Mouse (Mus musculus) limb, embryonic 14.5 days (tissue): ENCODE results near the gene Ripk1. TPM values are rescaled to one million over a fixed set of nuclear protein-coding genes. Genes with fewer than 3 reads are reported as not detected.

Experiments used
- ATAC-seq: fragments of 200-750 bp; cut with Nextera tagmentation; 2 replicates; pipeline ENCODE4 v1.8.0; 2017; ENCODE audit warnings: low read depth, moderate number of reproducible peaks, moderate TSS enrichment; ENCODE audit not compliant: low FRiP score
- DNase-seq: peaks from one replicate; pipeline ENCODE4 v3.0.0-alpha.2; 2015; ENCODE audit warnings: low spot score
- H3K27ac ChIP-seq: fragments of 300-500 bp; sonication (generic); replicated peaks from 2 replicates; pipeline ENCODE4 v1.5.1; 2014; ENCODE audit warnings: low read depth, mild to moderate bottlenecking, low read length, moderate library complexity, mixed read lengths
- H3K27me3 ChIP-seq: fragments of 300-500 bp; sonication (generic); 2 replicates; pipeline ENCODE4 v1.6.1; 2014; ENCODE audit warnings: low read length, mixed read lengths; ENCODE audit not compliant: control insufficient read depth, insufficient read depth
- H3K36me3 ChIP-seq: fragments of 300-500 bp; sonication (generic); 2 replicates; pipeline ENCODE4 v1.6.1; 2014; ENCODE audit warnings: mild to moderate bottlenecking, low read length, moderate library complexity, mixed read lengths; ENCODE audit not compliant: control insufficient read depth, insufficient read depth
- H3K4me1 ChIP-seq: fragments of 300-500 bp; sonication (generic); 2 replicates; pipeline ENCODE4 v1.6.1; 2014; ENCODE audit warnings: antibody characterized with exemption, low read length, mixed read lengths; ENCODE audit not compliant: control insufficient read depth, insufficient read depth
- H3K4me2 ChIP-seq: fragments of 300-500 bp; sonication (generic); replicated peaks from 2 replicates; pipeline ENCODE4 v1.6.1; 2014; ENCODE audit warnings: low read depth, mild to moderate bottlenecking, low read length, moderate library complexity; ENCODE audit not compliant: severe bottlenecking
- H3K4me3 ChIP-seq: fragments of 300-500 bp; sonication (generic); replicated peaks from 2 replicates; pipeline ENCODE4 v1.5.1; 2014; ENCODE audit warnings: low read length
- H3K9ac ChIP-seq: fragments of 300-500 bp; sonication (generic); 2 replicates; pipeline ENCODE4 v1.6.1; 2014; ENCODE audit warnings: mild to moderate bottlenecking, low read depth, low read length, moderate library complexity; ENCODE audit not compliant: severe bottlenecking
- H3K9me3 ChIP-seq: fragments of 300-500 bp; sonication (generic); 2 replicates; pipeline ENCODE4 v1.6.1; 2016; ENCODE audit warnings: low read length; ENCODE audit not compliant: control insufficient read depth
- POLR2A ChIP-seq: fragments of 200-500 bp; IDR thresholded peaks from 2 replicates; pipeline ENCODE4 v1.8.0; 2012; ENCODE audit warnings: inconsistent platforms, mild to moderate bottlenecking, moderate library complexity, borderline replicate concordance; ENCODE audit not compliant: insufficient read depth, insufficient read length; ENCODE audit errors: extremely low read depth
- WGBS: fragments of 180-500 bp; shearing (Covaris S2); extraction: QIAGEN DNeasy Blood & Tissue Kit; methylation state at CpG from one replicate; pipeline ENCODE4 v1.1.7; 2014; 5-methylcytosine and 5-hydroxymethylcytosine counted together
- polyA plus RNA-seq, 2 experiments: library from polyadenylated mRNA; depleted of rRNA in 1 of 2; stranded (reverse) in 1 of 2; unstranded in 1 of 2; fragments of >200 nt; fragmentation: Nextera tagmentation in 1 of 2; extraction: Ambion mirVana in 1 of 2; gene quantifications; 2 replicates each; pipeline versions ENCODE4 v1.2.1 to v1.2.3; 2012 to 2014

The Ripk1 gene
- polyA plus RNA-seq, 2 experiments, result 10.7 to 17.1 TPM

DNA sequence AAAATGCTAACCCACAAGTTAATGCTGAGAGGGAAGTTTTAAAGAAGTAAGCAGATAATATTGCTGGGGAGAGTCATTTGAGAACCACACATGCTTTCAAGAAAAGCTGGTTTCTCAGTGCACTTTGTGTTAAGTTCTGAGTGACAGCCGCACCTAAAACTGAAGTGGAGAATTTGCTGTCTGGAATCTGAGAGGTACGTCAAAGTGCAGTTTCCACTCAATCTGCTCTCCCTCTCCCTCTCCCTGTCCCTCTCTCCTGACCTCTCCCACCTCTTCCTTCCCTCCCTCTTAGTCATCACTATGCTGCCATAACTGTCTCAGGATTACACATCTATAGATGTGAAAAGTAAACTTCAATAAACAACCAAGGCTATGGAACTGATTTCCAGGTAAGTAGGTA is 19.8 kb downstream of the Ripk1 start:
- DNase-seq, result no peak
- peaks cover 57% of the 10 kb centered on the region for H3K36me3 ChIP-seq
- H3K27me3 ChIP-seq, result no peaks in the 10 kb centered on the region
- 87% methylated on average over 2 of the region's 2 CpGs for WGBS
- H3K9ac ChIP-seq, result no peak overlapping the region
- no peak overlapping the region for H3K4me3 ChIP-seq
- TF ChIP-seq POLR2A, result no peak
- no peak overlapping the region for H3K27ac ChIP-seq
- no peaks in the 10 kb centered on the region for H3K4me1 ChIP-seq
- H3K4me2 ChIP-seq, result no peak overlapping the region
- no peaks in the 10 kb centered on the region for H3K9me3 ChIP-seq
- ATAC-seq, result no peak

DNA sequence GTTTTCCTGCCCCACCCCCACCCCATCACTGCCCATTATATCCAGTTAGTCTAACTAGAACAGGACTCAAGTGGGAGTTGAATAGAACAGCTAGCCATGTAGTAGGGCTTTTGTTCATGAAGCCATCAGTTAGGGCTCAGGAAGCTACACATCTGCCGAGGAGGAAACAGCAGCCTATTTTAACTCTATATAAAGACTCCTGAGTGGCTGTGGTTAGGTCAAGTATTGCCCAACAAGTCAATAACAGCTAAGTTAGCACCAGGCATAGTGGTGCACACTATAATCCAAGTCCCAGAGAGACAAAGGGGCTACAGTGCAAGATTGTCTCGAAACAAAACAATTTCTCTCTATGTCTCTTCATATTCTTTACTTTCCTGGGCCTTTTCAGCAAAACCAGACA is 29.9 kb downstream of the Ripk1 start:
- no peak for DNase-seq
- Histone ChIP-seq H3K27me3 (no peaks in the 10 kb centered on the region), H3K4me1 (peaks cover under 1% of the 10 kb centered on the region; the same call in 1 of the 2 replicates), H3K9me3 (no peaks in the 10 kb centered on the region), H3K27ac (no peak overlapping the region), H3K9ac (no peak overlapping the region), H3K36me3 (peaks cover 45% of the 10 kb centered on the region), H3K4me2 (no peak overlapping the region), H3K4me3 (no peak overlapping the region)
- no peak for TF ChIP-seq POLR2A
- no peak for ATAC-seq
- 78% methylated on average over 2 of the region's 2 CpGs for WGBS

DNA sequence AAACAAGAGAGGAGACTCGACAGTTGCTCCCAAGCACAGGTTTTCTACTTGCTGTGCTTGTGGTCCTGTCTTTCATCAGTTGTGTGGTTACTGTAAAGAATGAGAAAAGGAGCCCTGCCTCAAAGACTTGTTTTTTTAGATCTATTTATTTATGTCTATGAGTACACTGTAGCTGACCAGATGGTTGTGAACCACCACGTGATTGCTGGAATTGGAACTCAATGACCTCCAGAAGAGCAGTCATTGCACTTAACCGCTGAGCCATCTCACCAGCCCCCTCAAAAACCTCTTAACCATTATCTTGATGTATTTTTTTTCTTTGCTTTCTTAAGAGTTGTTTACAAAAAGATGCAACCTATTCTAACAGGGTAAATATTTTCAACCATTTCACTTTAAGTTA is 33.3 kb downstream of the Ripk1 start:
- no peak for ATAC-seq
- no peak for DNase-seq
- H3K27me3 ChIP-seq, result no peaks in the 10 kb centered on the region
- no peak overlapping the region for H3K9ac ChIP-seq
- H3K4me1 ChIP-seq, result peaks cover 13% of the 10 kb centered on the region; the same call in 1 of the 2 replicates
- H3K36me3 ChIP-seq, result peaks cover 29% of the 10 kb centered on the region
- no peak overlapping the region for H3K4me2 ChIP-seq
- WGBS, result 79% methylated on average over 3 of the region's 3 CpGs
- H3K27ac ChIP-seq, result no peak overlapping the region
- no peaks in the 10 kb centered on the region for H3K9me3 ChIP-seq
- H3K4me3 ChIP-seq, result no peak overlapping the region
- no peak for TF ChIP-seq POLR2A

DNA sequence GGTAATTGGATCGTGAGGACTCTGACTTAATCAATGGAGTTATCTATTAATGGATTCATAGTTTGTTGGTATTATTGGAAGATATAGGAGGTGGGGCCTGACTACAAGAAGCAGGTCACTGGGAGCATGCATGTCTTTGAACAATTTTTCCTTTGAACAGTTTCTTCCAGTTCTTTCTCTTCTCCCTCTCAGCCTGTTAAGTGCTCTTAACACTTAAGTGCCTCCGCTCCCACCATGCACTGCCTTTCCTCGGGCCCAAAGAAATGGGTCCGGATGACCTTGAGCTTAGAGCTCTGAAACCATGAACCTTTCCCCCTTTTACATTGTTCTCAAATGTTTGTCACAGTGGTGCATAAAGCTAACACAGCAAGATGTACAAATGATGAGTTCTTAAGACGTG is 34.6 kb downstream of the Ripk1 start:
- Histone ChIP-seq H3K27ac (no peak overlapping the region), H3K4me2 (peak overlapping the region; percentile 71; the same call in 1 of the 2 replicates), H3K36me3 (peaks cover 18% of the 10 kb centered on the region), H3K9ac (no peak overlapping the region), H3K9me3 (no peaks in the 10 kb centered on the region), H3K4me1 (peaks cover 13% of the 10 kb centered on the region; the same call in 1 of the 2 replicates), H3K27me3 (no peaks in the 10 kb centered on the region), H3K4me3 (no peak overlapping the region)
- DNase-seq, result no peak
- no peak for ATAC-seq
- TF ChIP-seq POLR2A, result no peak
- 88% methylated on average over 5 of the region's 5 CpGs for WGBS

DNA sequence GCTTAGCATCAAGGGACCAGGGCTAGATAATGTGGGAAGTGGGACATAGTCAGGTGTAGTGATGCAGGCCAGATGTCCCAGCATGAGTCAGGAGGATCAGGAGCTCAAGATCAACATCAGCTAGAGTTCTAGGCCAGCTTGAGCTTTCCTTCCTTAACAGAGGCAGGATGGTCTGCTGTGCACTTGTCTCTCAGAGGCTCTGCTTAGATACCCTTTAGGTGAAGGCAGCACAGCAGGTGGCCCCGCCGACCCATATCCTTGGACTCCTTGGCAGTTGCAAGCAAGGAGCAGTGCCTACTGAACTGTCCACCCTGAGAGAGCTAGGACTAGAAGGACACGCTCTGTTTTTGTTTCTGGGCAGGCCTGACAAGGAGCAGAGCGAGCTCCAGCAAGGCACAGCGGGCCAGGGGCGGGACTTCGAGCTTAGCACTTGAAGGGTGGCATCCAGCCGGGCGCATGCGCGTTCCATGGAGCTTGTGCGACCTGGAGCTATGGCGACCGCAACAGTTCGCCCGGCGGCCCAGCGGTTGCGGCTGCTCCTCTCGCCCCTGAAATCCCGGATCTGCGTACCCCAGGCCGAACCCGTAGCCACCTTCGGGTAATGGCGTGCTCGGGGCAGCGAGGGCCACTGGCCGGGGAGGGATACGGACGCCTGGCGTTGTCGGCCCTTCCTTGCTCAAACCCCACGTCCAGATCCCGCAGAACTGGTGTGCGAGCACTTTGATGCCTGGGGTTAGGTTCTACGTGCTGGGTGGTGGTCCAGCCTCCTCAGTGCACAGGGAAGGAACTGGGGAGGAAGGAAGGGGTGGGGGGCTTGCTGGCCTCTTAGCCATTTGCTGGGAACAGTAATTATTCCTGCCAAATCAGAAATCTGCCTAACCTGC is 35.3 kb downstream of the Ripk1 start, which contains the start of gene Bphl:
Bphl (plus strand) TSS at position 426 of the 884 bp plus-strand sequence.
- Histone ChIP-seq H3K9me3 (no peaks in the 10 kb centered on the region), H3K4me3 (peak within 1 kb of the TSS; percentile 75), H3K4me2 (peak within 1 kb of the TSS; percentile 71), H3K4me1 (peaks cover 13% of the 10 kb centered on the region; the same call in 1 of the 2 replicates), H3K9ac (peak within 1 kb of the TSS; percentile 90), H3K27me3 (no peaks in the 10 kb centered on the region), H3K27ac (peak within 1 kb of the TSS; percentile 84), H3K36me3 (peaks cover 12% of the 10 kb centered on the region)
- peak; percentile 91 for ATAC-seq
- peak; percentile 80; the same call in 1 of the 2 replicates for TF ChIP-seq POLR2A
- WGBS, result under 1% methylated on average over 30 of the region's 37 CpGs
- DNase-seq, result peak; percentile 96
